Mouse (Mus musculus) embryo, embryonic 9.5 days (tissue): ENCODE data around the gene Rnf17.

Experiments
- DNase-seq: peaks from one replicate; pipeline ENCODE4 v3.0.0-alpha.2; 2017; ENCODE audit errors: extremely low spot score

Rnf17 gene

DNA sequence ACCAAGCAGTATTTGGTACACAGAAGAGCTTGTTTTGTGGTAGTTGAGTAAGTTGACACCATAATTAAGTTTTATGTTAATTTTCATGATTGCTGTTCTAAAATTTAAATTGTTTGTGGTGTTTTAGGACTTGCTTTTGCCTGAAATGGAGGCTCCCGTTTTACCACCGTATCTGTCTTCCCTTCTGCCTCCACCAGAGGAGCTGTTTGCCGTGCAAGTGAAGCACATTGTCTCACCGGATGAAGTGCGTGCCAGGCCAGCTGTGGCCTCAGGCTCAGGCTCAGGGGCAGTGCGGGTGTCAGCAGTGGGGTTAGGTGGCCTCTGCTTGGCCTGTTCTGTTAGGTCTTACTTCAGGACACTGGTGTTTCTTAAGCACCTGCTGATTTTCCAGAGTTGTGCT, 109.7 kb downstream of the Rnf17 start:
- peak; percentile 57 for DNase-seq

DNA sequence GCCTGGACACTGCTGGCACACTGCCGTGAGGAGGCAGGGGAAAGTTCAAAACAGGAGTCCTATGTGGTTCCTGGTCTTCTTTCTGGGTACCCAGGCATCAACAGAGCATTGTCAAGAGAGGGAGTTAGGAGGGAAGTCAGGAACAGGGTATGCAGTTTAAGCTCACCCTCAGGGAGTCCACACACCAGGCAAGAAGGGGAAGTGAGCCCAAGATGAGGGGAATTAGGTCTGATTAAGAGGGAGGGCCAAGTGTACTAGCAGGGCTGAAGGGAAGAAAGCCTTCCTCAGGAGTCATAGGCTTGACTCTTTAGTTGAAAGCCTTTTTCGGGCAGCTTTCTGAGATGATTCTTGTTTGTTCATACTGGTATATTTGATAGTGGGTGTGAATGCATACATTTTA, 112.4 kb downstream of the Rnf17 start:
- no peak for DNase-seq

DNA sequence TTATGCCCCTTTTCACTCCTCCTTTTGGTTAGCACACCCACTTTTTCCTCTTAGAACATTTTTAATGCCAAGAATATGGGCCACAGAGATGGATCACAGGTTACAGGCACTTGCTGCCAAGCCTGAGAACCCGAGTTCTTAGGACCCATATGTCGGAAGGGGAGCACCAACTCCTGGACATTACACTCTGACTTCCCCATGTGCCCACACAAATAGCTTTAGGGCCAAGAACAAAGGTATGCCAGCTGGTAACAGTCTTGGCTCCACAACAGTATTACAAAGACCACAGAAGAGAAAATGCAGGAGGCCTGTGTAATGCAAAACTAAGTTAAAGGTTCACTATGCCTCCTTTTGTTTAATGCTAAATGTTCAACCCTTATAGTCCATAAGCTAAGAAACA, 128.4 kb downstream of the Rnf17 start:
- DNase-seq = no peak

DNA sequence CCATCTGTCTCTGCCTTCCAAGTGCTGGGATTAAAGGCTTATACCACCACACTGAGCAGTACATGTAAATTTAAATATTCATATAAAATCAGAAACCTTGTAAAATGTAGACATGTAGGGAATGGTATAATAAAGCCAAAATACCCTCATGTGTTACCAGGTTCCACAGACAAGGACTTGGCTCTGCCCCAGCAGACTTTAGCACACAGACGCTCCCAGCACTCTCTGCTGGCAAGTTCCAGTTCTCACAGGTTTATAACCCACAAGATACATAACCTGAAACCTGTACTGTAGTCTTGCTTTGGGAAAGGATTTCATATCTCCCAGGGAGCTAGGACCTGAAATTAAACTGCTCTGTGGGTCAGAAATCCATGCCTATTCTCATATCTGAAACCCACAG, 142.6 kb downstream of the Rnf17 start:
- DNase-seq = no peak

DNA sequence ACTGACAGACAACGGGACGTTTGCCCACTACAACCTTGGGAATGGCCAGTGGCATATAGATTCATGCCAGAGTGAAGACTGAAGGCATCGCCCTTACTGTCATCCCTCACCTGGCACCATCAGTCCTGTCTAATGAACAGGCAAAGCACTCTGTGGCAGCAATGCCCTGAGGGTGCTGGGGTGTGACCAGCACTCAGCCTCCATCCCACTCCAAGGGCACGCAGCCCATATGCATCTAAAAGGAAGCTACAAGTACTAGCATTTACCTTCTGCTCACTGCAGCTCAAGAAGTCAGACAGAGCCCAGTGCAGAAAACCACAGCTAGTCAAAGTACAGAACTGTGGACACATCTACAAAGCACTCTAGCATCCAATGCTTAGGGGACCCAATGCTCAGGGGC, 143.1 kb downstream of the Rnf17 start:
- no peak for DNase-seq

DNA sequence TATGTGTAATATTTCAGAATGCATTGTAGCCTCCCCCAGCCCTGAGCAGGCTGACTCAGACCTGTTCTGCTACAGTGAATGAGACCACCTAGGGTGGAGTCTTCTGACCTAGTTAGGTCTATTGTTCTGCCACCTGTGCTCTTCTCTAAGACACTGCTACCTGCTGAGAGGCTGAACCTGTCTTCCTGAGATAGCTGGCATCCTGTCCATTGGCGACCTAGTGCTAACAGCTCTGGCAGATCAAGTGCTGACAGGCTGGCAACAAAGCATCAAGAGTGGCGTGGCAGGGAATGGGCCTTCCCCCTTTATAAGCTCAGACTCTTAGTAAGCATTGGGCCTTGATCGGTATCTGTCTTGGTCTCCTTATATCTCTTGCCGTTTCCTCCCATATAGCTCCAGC, 148.6 kb downstream of the Rnf17 start:
- no peak for DNase-seq

DNA sequence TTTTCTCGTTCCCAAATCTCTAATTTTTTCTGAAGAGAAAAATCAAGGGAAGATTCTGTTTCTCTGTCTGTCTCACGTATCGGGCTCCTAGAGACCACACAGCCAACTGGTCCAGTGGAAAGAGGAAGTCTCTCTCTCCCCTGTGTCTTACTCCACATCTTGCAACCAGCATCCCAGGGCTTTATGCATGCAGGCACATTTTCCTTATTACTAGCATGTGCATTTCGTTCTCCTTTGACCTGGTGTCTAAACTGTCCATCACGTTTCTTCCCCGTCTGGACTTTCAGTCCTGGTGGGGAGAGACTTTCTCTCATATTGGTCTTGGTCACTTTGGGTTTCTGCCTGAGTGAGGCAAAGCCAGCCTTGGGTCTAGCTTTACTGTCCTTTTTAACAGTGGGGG, 150.5 kb downstream of the Rnf17 start:
- no peak for DNase-seq

DNA sequence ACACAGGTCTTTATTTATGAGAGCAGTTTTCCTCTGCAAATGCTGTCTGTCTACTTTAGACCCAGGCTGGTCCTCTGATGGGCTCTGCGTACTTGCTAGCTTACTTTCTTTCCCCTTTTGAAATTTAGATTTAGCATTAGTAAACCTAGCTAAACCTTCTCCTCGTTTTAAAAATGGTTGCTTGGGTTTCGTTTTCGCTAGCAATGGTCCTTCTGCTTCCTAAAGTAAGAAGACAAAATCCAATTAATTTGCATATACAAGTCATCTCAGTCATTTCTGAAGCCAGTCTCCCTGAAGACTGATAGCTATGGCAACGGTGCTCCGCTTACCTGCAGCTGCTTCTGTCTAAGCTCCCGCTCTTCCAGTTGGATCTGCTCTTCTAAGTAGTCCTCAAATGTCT, 150.9 kb downstream of the Rnf17 start:
- DNase-seq = no peak

DNA sequence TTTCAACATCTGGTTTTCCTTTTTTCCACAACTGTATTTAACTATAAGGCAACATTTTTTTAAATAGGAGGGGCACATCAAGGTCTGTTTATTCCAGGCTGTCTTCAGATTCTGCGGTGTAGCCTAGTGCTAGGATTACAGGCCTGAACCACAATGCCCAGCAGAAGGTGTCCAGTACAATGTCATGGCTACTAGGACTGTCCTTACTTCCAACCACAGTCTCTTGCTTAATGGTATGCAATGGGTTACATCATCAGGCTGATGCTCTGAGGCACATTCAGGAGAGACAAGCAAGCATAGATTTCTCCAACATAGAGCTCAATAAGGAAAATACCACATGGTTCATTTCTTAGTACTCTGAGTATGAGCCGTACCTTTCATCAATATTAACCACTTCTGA, 152.3 kb downstream of the Rnf17 start:
- DNase-seq = no peak

DNA sequence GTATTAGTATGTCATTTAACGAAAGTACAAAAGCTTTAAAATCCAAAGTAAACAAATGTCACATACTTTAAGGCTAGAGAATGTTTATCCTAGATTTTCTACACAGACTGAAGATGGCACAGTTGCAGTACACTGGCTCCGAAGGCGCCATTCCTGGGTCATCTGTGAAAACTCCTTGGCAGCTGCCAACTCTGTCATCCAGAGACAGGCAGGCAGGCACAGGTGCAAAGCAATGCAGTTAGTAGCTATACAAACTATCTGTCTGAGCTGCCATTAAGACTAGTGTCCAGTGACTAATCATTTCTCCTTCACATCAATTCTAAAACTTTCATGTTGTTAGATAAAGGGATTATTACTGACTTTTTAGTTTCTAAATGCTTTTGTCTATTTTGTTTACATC, 156.8 kb downstream of the Rnf17 start:
- DNase-seq = no peak

DNA sequence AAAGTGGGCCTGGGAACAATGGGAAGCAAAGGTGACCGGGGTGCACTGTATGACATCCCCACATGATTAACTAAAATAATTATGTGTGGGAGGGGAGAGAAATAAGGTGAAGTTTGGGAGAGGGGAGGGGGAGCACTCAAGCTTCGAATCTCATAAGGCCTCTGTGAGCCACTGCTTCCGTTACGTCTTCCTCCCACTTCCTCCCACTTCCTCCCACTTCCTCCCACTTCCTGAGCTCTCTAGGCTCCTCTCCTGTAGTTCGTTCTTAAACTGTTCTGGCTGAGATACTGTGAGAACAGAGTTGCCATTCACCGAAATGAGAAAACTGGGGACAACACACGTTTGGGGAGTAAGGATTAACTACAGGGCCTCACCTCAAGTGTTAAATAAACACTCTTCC, 165.1 kb downstream of the Rnf17 start:
- DNase-seq = no peak

DNA sequence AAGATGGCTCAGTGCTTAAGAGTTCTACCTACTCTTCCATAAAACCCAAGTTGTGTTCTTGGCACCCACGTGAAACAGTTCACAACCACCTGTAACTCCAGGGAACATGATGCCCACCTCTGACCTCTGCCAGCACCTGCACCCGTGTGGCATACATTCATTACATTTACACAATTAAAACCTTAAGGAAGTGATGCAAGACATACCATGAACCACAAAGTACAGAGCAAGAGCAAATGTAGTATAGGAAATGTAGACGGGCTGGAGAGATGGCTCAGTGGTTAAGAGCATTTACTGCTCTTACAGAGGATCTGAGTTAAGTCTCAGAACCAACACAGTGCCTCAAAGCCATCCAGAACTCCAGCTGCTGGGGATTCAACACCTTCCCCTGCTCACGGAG, 166.7 kb downstream of the Rnf17 start:
- no peak for DNase-seq

DNA sequence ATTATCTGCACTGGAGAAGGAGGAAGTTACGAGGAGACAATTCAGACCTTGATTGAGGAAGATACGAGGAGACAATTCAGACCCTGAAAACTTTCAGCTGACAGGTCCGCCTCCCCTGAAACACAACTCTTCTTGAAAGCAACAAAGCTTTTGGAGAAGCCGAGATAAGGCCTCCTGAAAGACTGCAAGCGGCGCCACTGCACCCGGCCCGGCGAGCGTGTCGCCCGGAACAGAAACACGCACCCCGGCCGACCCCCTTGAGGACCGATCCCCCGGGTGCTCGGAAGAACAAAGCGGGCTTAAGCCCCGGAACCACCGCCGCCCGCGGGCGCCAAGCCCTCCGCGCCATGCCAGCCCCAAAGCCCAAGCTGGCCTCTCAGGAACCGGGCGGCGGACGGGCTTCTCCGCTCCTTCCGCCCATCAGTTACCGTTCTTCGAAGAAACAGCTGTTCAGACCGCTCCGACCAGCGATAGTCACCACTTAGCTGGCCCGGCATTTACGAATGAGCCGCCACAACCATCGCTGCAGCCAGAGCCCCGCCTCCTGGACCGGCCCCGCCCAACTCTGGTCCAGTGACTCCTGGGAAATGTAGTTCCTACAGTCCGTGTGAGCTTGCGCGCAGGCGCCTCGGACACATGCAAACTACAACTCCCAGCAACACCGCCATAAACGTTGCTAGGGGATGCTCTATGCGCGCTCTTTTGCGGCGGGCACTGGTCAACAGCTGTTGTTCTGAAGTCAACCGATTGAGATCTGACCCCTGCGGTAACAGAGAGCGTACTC, 169.1 kb downstream of the Rnf17 start:
- DNase-seq = peak; percentile 96

DNA sequence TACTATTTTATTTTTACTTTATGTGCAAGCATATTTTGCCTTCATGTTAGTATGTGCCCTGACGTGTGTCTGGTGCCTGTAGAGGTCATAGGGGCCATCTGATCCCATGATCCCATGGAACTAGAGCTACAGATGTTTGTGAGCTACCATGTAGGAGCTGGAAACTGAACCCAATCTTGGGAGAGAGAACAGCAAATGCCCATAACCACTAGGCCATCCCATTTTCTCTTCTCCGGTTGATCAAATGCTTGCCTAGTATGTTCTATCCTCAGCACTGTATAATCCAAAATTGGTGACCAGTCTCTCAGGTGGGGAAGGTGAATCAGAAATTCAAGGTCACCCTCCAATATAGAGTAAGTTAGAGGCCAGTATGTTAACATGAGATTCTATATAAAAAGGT, 170.2 kb downstream of the Rnf17 start:
- DNase-seq = no peak
